Mouse (Mus musculus) midbrain, postnatal 0 days (tissue): Measurements from ENCODE around the gene Gnmt. TPM values are rescaled to one million over a fixed set of nuclear protein-coding genes. Genes with fewer than 3 reads are reported as not detected.

Experiments
- ATAC-seq: fragments of 200-750 bp; cut with Nextera tagmentation; 2 replicates; pipeline ENCODE4 v1.8.0; 2017; ENCODE audit warnings: moderate number of reproducible peaks, mild to moderate bottlenecking, moderate TSS enrichment, moderate library complexity; ENCODE audit not compliant: low FRiP score
- DNase-seq: peaks from one replicate; pipeline ENCODE4 v3.0.0-alpha.2; 2015; ENCODE audit warnings: low spot score
- H3K27ac ChIP-seq: fragments of 300-500 bp; sonication (generic); 2 replicates; pipeline ENCODE4 v1.5.1; 2014; ENCODE audit warnings: low read depth, mild to moderate bottlenecking, low read length, mixed read lengths
- H3K27me3 ChIP-seq: fragments of 300-500 bp; sonication (generic); 2 replicates; pipeline ENCODE4 v1.6.1; 2014; ENCODE audit warnings: low read length, control low read depth, mixed read lengths; ENCODE audit not compliant: insufficient read depth
- H3K36me3 ChIP-seq: fragments of 300-500 bp; sonication (generic); 2 replicates; pipeline ENCODE4 v1.6.1; 2014; ENCODE audit warnings: low read length, control low read depth, mixed read lengths; ENCODE audit not compliant: insufficient read depth
- H3K4me1 ChIP-seq: fragments of 300-500 bp; sonication (generic); 2 replicates; pipeline ENCODE4 v1.6.1; 2014; ENCODE audit warnings: mild to moderate bottlenecking, control low read depth, antibody characterized with exemption, low read length, mixed read lengths; ENCODE audit not compliant: insufficient read depth
- H3K4me2 ChIP-seq: fragments of 300-500 bp; sonication (generic); 2 replicates; pipeline ENCODE4 v1.6.1; 2014; ENCODE audit warnings: low read depth, mild to moderate bottlenecking, low read length, mixed read lengths; ENCODE audit not compliant: poor library complexity, severe bottlenecking
- H3K4me3 ChIP-seq: fragments of 300-500 bp; sonication (generic); 2 replicates; pipeline ENCODE4 v1.5.1; 2014; ENCODE audit warnings: low read depth, mild to moderate bottlenecking, low read length, moderate library complexity
- H3K9ac ChIP-seq: fragments of 300-500 bp; sonication (generic); replicated peaks from 2 replicates; pipeline ENCODE4 v1.6.1; 2014; ENCODE audit warnings: mild to moderate bottlenecking, low read length, moderate library complexity, mixed read lengths; ENCODE audit not compliant: poor library complexity, severe bottlenecking
- H3K9me3 ChIP-seq: fragments of 300-500 bp; sonication (generic); 2 replicates; pipeline ENCODE4 v1.6.1; 2016; ENCODE audit warnings: low read length, control low read depth
- CTCF ChIP-seq: IDR thresholded peaks from 2 replicates; pipeline ENCODE4 v1.5.1; 2016; ENCODE audit warnings: antibody characterized with exemption, mild to moderate bottlenecking
- WGBS: fragments of 180-500 bp; shearing (Covaris S2); extraction: QIAGEN DNeasy Blood & Tissue Kit; methylation state at CpG from one replicate; pipeline ENCODE4 v1.1.7; 2014; 5-methylcytosine and 5-hydroxymethylcytosine counted together
- polyA plus RNA-seq: library from polyadenylated mRNA; unstranded; fragments of >200 nt; fragmentation: Nextera tagmentation; extraction: Ambion mirVana; gene quantifications from 2 replicates; pipeline ENCODE4 v1.2.1, GENCODE M21; 2015
- total RNA-seq: library from RNA; depleted of rRNA; stranded (reverse); fragments of >200 nt; gene quantifications from 2 replicates; pipeline ENCODE4 v1.2.3, GENCODE M21; 2014

The Gnmt gene
- total and polyA plus RNA-seq, 2 experiments from 2014 or later: 0.27 to 0.88 TPM

- TF ChIP-seq CTCF: no peak
- Histone ChIP-seq H3K4me1 (no peaks in the 10 kb centered on the region), H3K4me2 (no peak within 1 kb of the TSS), H3K27me3 (no peaks in the 10 kb centered on the region), H3K27ac (no peak within 1 kb of the TSS), H3K4me3 (no peak within 1 kb of the TSS), H3K9ac (no peak within 1 kb of the TSS), H3K36me3 (no peaks in the 10 kb centered on the region), H3K9me3 (no peaks in the 10 kb centered on the region)
- WGBS: 54% methylated on average over 2 of the region's 2 CpGs
- ATAC-seq (no peak), DNase-seq (no peak)
Measured at GRCm38 (mm10) chr17:46763544-46763943, 34.6 kb upstream of the Gnmt start, which contains the start of gene Ptcra. Gene Ptcra, minus strand, starts transcription at chr17:46763712.

- Histone ChIP-seq H3K9ac (no peak overlapping the region), H3K4me2 (no peak overlapping the region), H3K27me3 (no peaks in the 10 kb centered on the region; the same call in 1 of the 2 replicates), H3K4me1 (no peaks in the 10 kb centered on the region), H3K36me3 (no peaks in the 10 kb centered on the region), H3K4me3 (no peak overlapping the region), H3K9me3 (no peaks in the 10 kb centered on the region), H3K27ac (no peak overlapping the region)
- ATAC-seq (no peak), DNase-seq (no peak)
- no peak for TF ChIP-seq CTCF
- 80% methylated on average over 12 of the region's 12 CpGs for WGBS
Measured at GRCm38 (mm10) chr17:46758753-46759152, 29.8 kb upstream of the Gnmt start.

- TF ChIP-seq CTCF: no peak
- Histone ChIP-seq H3K4me1 (peaks cover 4% of the 10 kb centered on the region; the same call in 1 of the 2 replicates), H3K4me2 (peak within 1 kb of the TSS; percentile 59), H3K4me3 (peak within 1 kb of the TSS; percentile 47), H3K27ac (peak within 1 kb of the TSS; percentile 85), H3K9ac (peak within 1 kb of the TSS; percentile 60), H3K9me3 (no peaks in the 10 kb centered on the region), H3K36me3 (no peaks in the 10 kb centered on the region), H3K27me3 (no peaks in the 10 kb centered on the region; the same call in 1 of the 2 replicates)
- ATAC-seq (peak; percentile 98), DNase-seq (peak; percentile 99)
- WGBS: under 1% methylated on average over 58 of the region's 58 CpGs
Measured at GRCm38 (mm10) chr17:46751794-46752556, 23.0 kb upstream of the Gnmt start, which contains the start of gene Cnpy3. Gene Cnpy3, minus strand, starts transcription at chr17:46752214.

GRCm38 (mm10) chr17:46751056-46751793 lies 22.3 kb upstream of the Gnmt start:
- ATAC-seq: no peak; the same call in 1 of the 2 replicates
- 23% methylated on average over 16 of the region's 16 CpGs for WGBS
- no peaks in the 10 kb centered on the region; the same call in 1 of the 2 replicates for H3K27me3 ChIP-seq

GRCm38 (mm10) chr17:46750580-46750979 lies 21.6 kb upstream of the Gnmt start:
- TF ChIP-seq CTCF: no peak
- 91% methylated on average over 4 of the region's 4 CpGs for WGBS

More at GRCm38 (mm10) chr17:46751056-46751793, 22.3 kb upstream of the Gnmt start:
- peak overlapping the region; percentile 60 for H3K9ac ChIP-seq
- peak overlapping the region; percentile 85 for H3K27ac ChIP-seq
- no peak for TF ChIP-seq CTCF
- no peaks in the 10 kb centered on the region for H3K36me3 ChIP-seq
- no peaks in the 10 kb centered on the region for H3K9me3 ChIP-seq
- peak; percentile 50 for DNase-seq
- H3K4me3 ChIP-seq: peak overlapping the region; percentile 47
- peaks cover 4% of the 10 kb centered on the region; the same call in 1 of the 2 replicates for H3K4me1 ChIP-seq
- peak overlapping the region; percentile 59 for H3K4me2 ChIP-seq

More at GRCm38 (mm10) chr17:46750580-46750979, 21.6 kb upstream of the Gnmt start:
- H3K4me1 ChIP-seq: peaks cover 4% of the 10 kb centered on the region; the same call in 1 of the 2 replicates
- H3K4me3 ChIP-seq: peak overlapping the region; percentile 47
- 0 out of 2 replicates have a peak, but pooled peaks cover 1% of the 10 kb centered on the region for H3K36me3 ChIP-seq
- no peak for ATAC-seq
- no peak for DNase-seq
- peak overlapping the region; percentile 85; the same call in 1 of the 2 replicates for H3K27ac ChIP-seq
- H3K4me2 ChIP-seq: peak overlapping the region; percentile 59
- peak overlapping the region; percentile 60; the same call in 1 of the 2 replicates for H3K9ac ChIP-seq
- H3K27me3 ChIP-seq: no peaks in the 10 kb centered on the region
- H3K9me3 ChIP-seq: no peaks in the 10 kb centered on the region
